Mouse (Mus musculus): ENCODE measurements at regions not wholly inside any gene's neighbourhood (a gene's known extent, or its start where the extent isn't known, plus 50 kb on each side); places are given as distances from the start of the nearest gene placed in this dataset.

GRCm38 (mm10) chr3:39370926-39371325 is 484.2 kb downstream of the Fat4 start:
- peak; percentile 14 for DNase-seq (ENCODE audit: low read depth, low spot score)

DNA sequence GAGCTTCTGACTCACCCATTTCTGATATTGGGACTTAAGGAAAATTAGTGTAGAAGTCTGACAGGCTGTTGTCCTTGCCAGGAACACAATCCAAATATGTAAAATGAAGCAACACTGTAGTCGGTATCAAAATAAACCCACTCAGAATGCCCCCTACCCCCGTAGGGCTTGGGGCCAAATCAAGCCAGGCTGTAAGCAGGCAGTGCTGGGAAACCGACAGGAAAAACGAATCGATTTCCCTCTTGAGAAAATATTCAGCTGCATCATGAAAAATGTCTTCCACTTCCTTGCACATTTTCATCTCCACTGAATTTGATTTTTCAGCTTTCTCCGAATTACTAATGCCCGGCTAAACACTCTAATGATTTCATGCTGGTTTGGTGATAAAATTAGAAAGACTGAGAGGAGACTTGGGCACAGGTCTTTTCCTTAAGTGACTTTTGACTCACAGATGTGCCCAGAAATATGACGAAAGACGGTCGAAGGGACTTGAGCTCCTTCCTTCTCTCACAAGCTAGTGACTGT is 485.7 kb downstream of the Fat4 start:
- DNase-seq (ENCODE audit: low read depth, low spot score): no peak

GRCm38 (mm10) chr3:39375465-39375864 is 488.7 kb downstream of the Fat4 start:
- DNase-seq (ENCODE audit: low read depth, low spot score): peak; percentile 9

DNA sequence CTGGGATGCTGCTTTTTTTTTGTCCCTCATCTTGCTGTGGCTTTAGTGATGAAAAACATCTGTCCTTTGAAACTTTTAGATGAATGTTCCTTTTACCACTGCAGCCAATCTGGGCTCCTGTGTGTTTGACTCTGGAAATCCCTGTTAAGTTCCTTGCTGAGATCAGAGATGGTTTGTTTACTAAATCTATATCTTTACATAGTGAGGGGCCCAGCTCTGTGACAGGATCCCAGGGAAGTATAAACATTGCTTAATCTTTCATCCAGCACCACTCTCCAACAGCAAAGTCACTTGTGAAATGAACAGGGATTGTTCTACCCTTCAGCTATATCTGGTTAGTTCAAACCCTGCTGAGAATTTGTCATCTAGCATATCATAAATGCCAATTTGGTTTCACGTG is 501.8 kb downstream of the Fat4 start:
- no peak for DNase-seq (ENCODE audit: low read depth, low spot score)

GRCm38 (mm10) chr3:39390442-39390841 is 503.7 kb downstream of the Fat4 start:
- no peak for DNase-seq (ENCODE audit: low read depth, low spot score)

- no peak for DNase-seq (ENCODE audit: low read depth, low spot score)
These were observed 505.3 kb downstream of the Fat4 start for GRCm38 (mm10) chr3:39392053-39392452.

DNA sequence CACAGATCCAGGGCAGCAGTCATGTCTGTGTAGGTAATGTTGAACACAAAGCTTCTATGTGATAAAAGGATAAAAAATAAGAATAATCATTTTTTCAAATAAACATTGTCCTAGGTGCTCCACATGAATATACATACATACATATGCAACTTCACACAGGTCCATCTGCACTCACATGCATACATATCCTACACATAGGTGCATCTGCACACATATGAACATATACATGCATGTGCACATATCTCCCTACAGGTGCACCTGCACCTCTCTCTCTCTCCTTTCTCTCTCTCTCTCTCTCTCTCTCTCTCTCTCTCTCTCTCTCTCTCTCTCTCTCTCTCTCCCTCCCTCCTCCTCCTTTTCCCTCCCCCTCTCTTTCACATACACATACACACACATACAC is 509.9 kb downstream of the Fat4 start:
- DNase-seq (ENCODE audit: low read depth, low spot score): no peak

DNA sequence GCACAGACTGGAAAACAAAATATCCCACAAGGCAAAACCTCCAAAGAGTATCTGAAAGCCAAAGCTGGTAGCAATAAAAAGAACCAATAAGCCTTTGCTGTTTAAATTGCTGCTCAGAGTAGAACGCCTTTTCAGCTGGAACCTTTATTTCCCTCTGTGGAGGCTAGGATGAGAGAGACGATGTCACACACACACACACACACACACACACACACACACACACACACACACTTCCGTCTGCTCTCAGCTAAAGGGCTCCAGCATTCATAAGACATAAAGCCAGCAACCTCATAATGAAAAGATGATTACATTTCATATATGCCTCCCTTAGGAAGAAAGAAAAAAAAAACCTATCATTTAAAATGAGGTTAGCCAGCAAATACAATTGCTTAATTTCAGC is 510.5 kb downstream of the Fat4 start:
- no peak for DNase-seq (ENCODE audit: low read depth, low spot score)

- DNase-seq (ENCODE audit: low read depth, low spot score): no peak
These were observed 510.9 kb downstream of the Fat4 start for GRCm38 (mm10) chr3:39397677-39398076.

GRCm38 (mm10) chr3:39424778-39425642 is 538.3 kb downstream of the Fat4 start:
- no peak for DNase-seq (ENCODE audit: low read depth, low spot score)

DNA sequence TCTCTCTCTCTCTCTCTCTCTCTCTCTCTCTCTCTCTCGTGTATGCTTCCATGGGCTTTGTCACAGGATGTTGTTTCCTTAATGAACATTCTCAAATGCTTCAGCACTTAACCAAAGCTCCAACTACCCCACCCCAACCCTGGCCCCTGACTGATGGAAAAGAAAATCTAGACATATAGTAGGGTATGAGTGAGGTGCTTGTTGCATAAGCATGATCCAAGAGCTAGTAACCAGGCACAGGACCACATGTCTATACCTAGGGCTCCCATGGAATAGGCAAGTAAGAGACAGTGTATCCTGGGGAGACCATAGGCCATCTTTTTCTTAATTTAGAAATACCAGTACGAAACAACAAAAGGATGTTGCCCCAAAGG is 538.9 kb downstream of the Fat4 start:
- DNase-seq (ENCODE audit: low read depth, low spot score): no peak

GRCm38 (mm10) chr3:39443328-39443727 is 556.6 kb downstream of the Fat4 start:
- DNase-seq (ENCODE audit: low read depth, low spot score): no peak

DNA sequence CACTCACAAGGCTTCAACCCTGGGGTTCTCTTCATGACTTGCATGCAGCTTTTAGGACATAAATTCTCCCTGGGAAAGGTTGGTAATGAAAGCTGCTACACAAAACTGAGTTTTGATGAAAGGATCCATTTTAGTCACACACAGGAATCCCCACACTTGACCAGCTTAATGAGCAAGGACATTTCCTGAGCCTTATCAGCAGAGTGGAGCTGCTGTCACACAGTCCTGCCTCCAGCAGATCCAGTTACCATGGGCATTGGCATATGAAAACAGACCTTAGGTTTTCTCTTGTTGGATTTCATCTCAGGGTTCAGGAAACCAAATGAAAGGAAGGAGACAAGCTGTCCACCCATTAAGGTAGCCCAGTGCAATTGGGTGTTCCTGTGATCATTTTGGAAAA is 568.9 kb downstream of the Fat4 start:
- DNase-seq (ENCODE audit: low read depth, low spot score): no peak

DNA sequence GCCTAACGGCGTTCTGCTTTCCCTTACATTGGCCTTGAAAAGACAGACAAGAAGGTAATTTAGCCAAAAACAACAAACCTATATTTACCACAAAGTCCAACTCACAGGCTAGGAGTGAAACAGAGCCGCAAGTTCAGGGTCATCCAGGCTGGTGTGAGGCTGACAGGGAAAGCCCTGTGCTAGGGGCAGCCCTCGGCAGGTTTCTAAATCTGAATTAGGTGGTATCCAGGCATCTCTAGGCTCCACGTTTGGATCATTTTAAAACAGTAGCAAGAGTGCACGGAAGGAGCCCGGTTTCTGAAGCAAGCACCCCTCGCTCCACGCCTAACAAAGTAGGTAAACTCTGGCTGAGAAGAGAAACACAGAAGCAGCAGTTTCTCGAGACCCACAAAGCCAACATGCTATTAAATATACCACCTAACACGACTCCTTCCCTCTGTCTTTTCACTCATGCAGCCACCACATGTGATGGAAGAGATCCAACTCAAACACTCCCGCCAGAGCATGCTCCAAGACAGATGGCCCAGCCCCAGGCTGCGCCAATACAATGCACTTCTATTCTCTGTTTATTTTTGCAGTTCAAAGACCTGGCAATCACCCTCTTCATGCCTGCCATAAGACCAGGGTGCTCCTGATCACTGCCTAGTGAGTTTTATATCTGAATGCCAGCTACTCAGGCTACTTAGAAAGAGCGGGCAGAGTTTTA is 573.6 kb downstream of the Fat4 start:
- no peak for DNase-seq (ENCODE audit: low read depth, low spot score)

- DNase-seq (ENCODE audit: low read depth, low spot score): no peak
These were observed 574.8 kb downstream of the Fat4 start for GRCm38 (mm10) chr3:39461561-39461960.

DNA sequence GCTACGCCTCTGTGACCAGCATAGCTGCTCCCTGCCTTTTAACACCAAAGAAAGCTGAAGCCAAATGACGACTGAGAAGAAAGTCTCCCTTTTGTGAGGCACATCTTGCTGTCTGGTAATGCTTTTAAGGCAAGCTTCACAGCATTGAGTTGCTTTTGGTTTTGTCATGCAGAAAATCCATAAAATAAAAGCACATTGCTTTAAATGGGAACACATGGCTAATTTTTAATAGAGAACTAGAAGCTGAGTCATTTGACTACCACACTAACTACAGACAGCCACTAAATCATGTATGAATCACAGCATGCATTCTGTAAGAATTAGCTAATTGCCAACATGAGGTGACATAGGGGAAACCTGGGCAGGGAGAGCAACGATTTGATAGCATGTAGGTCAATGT is 579.1 kb downstream of the Fat4 start:
- DNase-seq (ENCODE audit: low read depth, low spot score): no peak

DNA sequence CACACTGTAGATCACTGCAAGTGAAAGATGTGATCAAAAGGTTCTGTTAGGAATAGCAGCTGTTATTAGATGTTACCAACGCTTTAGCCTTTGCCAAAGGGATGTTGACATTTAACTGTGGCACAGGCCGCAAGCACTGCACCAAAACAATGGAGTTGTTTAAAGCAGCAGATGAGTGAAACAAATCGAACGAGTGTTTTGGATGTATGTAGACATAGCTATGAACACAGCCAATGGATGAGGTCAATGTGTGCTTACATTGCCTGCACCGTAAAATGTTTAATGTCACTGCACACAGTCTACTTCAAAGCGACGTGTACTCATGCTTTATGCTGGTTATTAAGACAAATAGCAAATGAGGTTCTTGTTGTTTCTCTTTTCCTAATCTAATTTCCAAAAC is 602.7 kb downstream of the Fat4 start:
- no peak for DNase-seq (ENCODE audit: low read depth, low spot score)

DNA sequence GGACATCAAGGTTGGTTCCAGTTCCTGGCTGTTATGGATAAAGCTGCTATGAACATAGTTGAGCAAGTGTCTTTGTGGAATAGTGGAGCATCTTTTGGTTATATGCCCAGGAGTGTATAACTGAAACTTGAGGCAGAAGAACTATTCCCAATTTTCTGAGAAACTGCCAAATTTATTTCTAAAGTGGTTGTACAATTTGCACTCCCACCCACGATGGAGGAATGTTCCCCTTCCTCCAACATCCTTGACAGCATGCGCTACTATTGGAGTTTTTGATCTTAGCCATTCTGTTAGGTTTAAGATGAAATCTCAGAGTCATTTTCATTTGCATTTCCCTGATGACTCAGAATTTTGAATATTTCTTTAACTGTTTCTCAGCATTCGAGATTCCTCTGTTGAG is 607.6 kb downstream of the Fat4 start:
- no peak for DNase-seq (ENCODE audit: low read depth, low spot score)

GRCm38 (mm10) chr3:39528087-39528486 is 641.3 kb downstream of the Fat4 start:
- DNase-seq (ENCODE audit: low read depth, low spot score): no peak

- DNase-seq (ENCODE audit: low read depth, low spot score): no peak
These were observed 650.8 kb downstream of the Fat4 start for GRCm38 (mm10) chr3:39537515-39537914.

- DNase-seq (ENCODE audit: low read depth, low spot score): no peak
These were observed 653.9 kb downstream of the Fat4 start for GRCm38 (mm10) chr3:39540530-39541118.

- DNase-seq (ENCODE audit: low read depth, low spot score): no peak
These were observed 672.8 kb downstream of the Fat4 start for GRCm38 (mm10) chr3:39559460-39560041.
